Mouse (Mus musculus) bone marrow, adult 2 months (tissue): ENCODE results near the gene BC034090.

Source experiments
- CTCF ChIP-seq: fragments of 200-500 bp; IDR thresholded peaks from 2 replicates; pipeline ENCODE4 v1.5.1; 2011; ENCODE audit warnings: low read length, control low read depth; ENCODE audit not compliant: control insufficient read depth, insufficient read depth
- POLR2A ChIP-seq: fragments of 200-500 bp; IDR thresholded peaks from 2 replicates; pipeline ENCODE4 v1.6.1; 2011; ENCODE audit warnings: low read depth, mild to moderate bottlenecking, control low read depth, low read length, borderline replicate concordance; ENCODE audit not compliant: control insufficient read depth

DNA sequence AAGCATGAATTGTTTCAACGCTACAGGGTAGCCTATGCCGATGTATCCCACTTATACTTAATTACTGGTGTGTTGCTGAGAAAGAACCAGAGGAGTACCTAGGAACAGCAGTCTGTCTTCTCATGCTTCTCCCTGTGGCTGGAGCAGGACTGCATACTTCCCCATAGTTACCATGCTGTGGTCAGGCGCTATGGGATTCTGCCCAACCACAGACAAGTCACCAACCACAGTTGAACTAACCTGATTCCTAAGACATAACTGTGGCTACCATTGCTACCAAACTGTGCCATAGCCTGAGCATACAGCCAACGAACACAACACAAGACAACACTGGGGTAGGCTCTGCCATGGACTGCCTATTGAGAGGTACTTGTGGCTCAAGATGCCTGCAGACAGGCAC, 28.7 kb upstream of the BC034090 start:
- no peak for TF ChIP-seq CTCF
- TF ChIP-seq POLR2A = no peak
